ENCODE assay signal across 24 mouse cellular contexts in the genomic region with DNA sequence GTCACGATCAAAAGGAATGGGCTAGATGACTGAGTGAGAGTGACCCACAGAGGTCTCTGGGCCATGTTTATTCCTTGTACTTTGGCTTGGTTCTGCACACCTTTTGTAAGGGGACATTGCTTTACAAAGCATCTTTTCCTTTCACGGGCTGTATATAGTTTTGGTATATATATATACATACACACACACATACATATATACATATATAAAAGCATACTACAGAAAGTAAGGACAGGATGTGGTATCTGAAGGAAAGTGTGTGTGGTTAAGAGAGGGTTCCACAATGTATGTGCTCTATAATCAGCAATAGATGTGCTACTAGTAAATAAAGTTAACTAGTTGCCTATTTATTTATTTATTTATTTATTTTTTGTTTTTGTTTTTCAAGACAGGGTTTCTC. TPM values are rescaled to one million over a fixed set of nuclear protein-coding genes. Genes with fewer than 3 reads are reported as not detected.
DNase-seq lines count a peak whose midpoint lies in the region; ATAC-seq lines count a peak whose summit lies in the region.
"Had no signal": no experiment of that assay in that cellular context is flagged by ENCODE, and none has a peak within 500 bp of the region (broad histone marks: within the 10 kb centered on the region; RNA-seq: fewer than 3 reads in every experiment).

No protein-coding gene starts in this region.

- no peaks in the 10 kb centered on the region for H3K27me3 ChIP-seq in liver, embryonic 13.5 days
- H3K27me3 ChIP-seq in liver, embryonic 11.5 days (replicated peaks; ENCODE audit: control insufficient read depth, insufficient read depth, low read length): no peaks in the 10 kb centered on the region
- no peaks in the 10 kb centered on the region for H3K27me3 ChIP-seq in splenic B cell, adult 2 months (ENCODE audit: control insufficient read depth, insufficient read depth, low read length, poor library complexity, severe bottlenecking)
- no peaks in the 10 kb centered on the region for H3K27me3 ChIP-seq in kidney, embryonic 16.5 days (ENCODE audit: insufficient read depth, low read length)
- H3K27me3 ChIP-seq: embryonic facial prominence, embryonic 13.5 days; forebrain, embryonic 12.5 days; forebrain, embryonic 15.5 days; hindbrain, embryonic 12.5 days; hindbrain, embryonic 15.5 days had no signal

- H3K4me1 ChIP-seq in liver, embryonic 13.5 days (replicated peaks): peaks cover 78% of the 10 kb centered on the region
- peaks cover 18% of the 10 kb centered on the region for H3K4me1 ChIP-seq in liver, embryonic 11.5 days (replicated peaks; ENCODE audit: control insufficient read depth, insufficient read depth, low read length)
- no peaks in the 10 kb centered on the region for H3K4me1 ChIP-seq in kidney, embryonic 16.5 days (ENCODE audit: insufficient read depth, low read length)
- H3K4me1 ChIP-seq: forebrain, embryonic 12.5 days; forebrain, embryonic 15.5 days; hindbrain, embryonic 12.5 days; hindbrain, embryonic 15.5 days had no signal

- no peak for DNase-seq in liver, embryonic 13.5 days
- no peak for DNase-seq in liver, embryonic 11.5 days (ENCODE audit: low spot score)
- peak; percentile 51 for DNase-seq in thymus, postnatal 0 days (ENCODE audit: low spot score)
- no peak for DNase-seq in thymus, postnatal 25 days
- peak; percentile 59 for DNase-seq in induced T-regulatory cell, adult 2 months (ENCODE audit: low read depth)
- peak; percentile 20 for DNase-seq in splenic B cell, adult 2 months (ENCODE audit: low read depth, low spot score)
- DNase-seq in lung, postnatal 36 days: no peak
- DNase-seq: adrenal gland, postnatal 10 days; adrenal gland, postnatal 36 days; cerebellum, adult 18-20 months; cerebellum, adult 9-10 months; cerebellum, postnatal 14 days; embryo, embryonic 11 days; gastrocnemius, postnatal 25 days; heart, adult 2 months had no signal

- no peak overlapping the region for H3K4me3 ChIP-seq in liver, embryonic 13.5 days (replicated peaks)
- no peak overlapping the region for H3K4me3 ChIP-seq in liver, embryonic 11.5 days (ENCODE audit: low read depth, low read length)
- H3K4me3 ChIP-seq in kidney, embryonic 16.5 days (ENCODE audit: low read length): no peak overlapping the region
- H3K4me3 ChIP-seq: embryonic facial prominence, embryonic 10.5 days; embryonic facial prominence, embryonic 13.5 days; erythroblast, embryonic 14.5 days; forebrain, embryonic 12.5 days; forebrain, embryonic 15.5 days; heart, adult 2 months; hindbrain, embryonic 12.5 days; hindbrain, embryonic 15.5 days had no signal

- WGBS in liver, embryonic 13.5 days (ENCODE audit: insufficient replicate concordance): 86% methylated on average over 2 of the region's 2 CpGs
- 89% methylated on average over 2 of the region's 2 CpGs for WGBS in liver, embryonic 11.5 days
- 88% methylated on average over 2 of the region's 2 CpGs for WGBS in kidney, embryonic 16.5 days

- H3K9me3 ChIP-seq in liver, embryonic 13.5 days (replicated peaks): no peaks in the 10 kb centered on the region
- H3K9me3 ChIP-seq in liver, embryonic 11.5 days (ENCODE audit: control insufficient read depth, low read length): no peaks in the 10 kb centered on the region
- no peaks in the 10 kb centered on the region for H3K9me3 ChIP-seq in kidney, embryonic 16.5 days (ENCODE audit: low read length)
- H3K9me3 ChIP-seq: embryonic facial prominence, embryonic 10.5 days; embryonic facial prominence, embryonic 13.5 days; forebrain, embryonic 12.5 days; forebrain, embryonic 15.5 days; hindbrain, embryonic 12.5 days; hindbrain, embryonic 15.5 days had no signal

- peak overlapping the region; percentile 51 for H3K27ac ChIP-seq in liver, embryonic 13.5 days
- no peak overlapping the region for H3K27ac ChIP-seq in liver, embryonic 11.5 days (ENCODE audit: low read depth, low read length)
- H3K27ac ChIP-seq in kidney, embryonic 16.5 days (ENCODE audit: low read length): no peak overlapping the region
- H3K27ac ChIP-seq: embryonic facial prominence, embryonic 10.5 days; embryonic facial prominence, embryonic 13.5 days; forebrain, embryonic 12.5 days; forebrain, embryonic 15.5 days; heart, adult 2 months; hindbrain, embryonic 12.5 days; hindbrain, embryonic 15.5 days had no signal

- ATAC-seq in liver, embryonic 13.5 days (ENCODE audit: low read depth): no peak
- no peak for ATAC-seq in liver, embryonic 11.5 days (replicated peaks; ENCODE audit: low FRiP score)
- ATAC-seq in kidney, embryonic 16.5 days (ENCODE audit: low FRiP score, low TSS enrichment): no peak
- ATAC-seq: forebrain, embryonic 15.5 days had no signal

- peaks cover 28% of the 10 kb centered on the region for H3K36me3 ChIP-seq in liver, embryonic 13.5 days
- no peaks in the 10 kb centered on the region for H3K36me3 ChIP-seq in liver, embryonic 11.5 days (ENCODE audit: control insufficient read depth, insufficient read depth, low read length)
- H3K36me3 ChIP-seq in splenic B cell, adult 2 months (ENCODE audit: control insufficient read depth, insufficient read depth, low read length, poor library complexity, severe bottlenecking): peaks cover 9% of the 10 kb centered on the region
- H3K36me3 ChIP-seq in kidney, embryonic 16.5 days (ENCODE audit: insufficient read depth, low read length): no peaks in the 10 kb centered on the region
- H3K36me3 ChIP-seq: embryonic facial prominence, embryonic 10.5 days; embryonic facial prominence, embryonic 13.5 days; forebrain, embryonic 12.5 days; forebrain, embryonic 15.5 days; hindbrain, embryonic 12.5 days had no signal

- H3K9ac ChIP-seq in liver, embryonic 13.5 days: no peak overlapping the region
- no peak overlapping the region for H3K9ac ChIP-seq in liver, embryonic 11.5 days (ENCODE audit: low read depth, low read length)
- no peak overlapping the region for H3K9ac ChIP-seq in kidney, embryonic 16.5 days (replicated peaks; ENCODE audit: low read length)
- H3K9ac ChIP-seq: embryonic facial prominence, embryonic 13.5 days; forebrain, embryonic 12.5 days; forebrain, embryonic 15.5 days; hindbrain, embryonic 12.5 days; hindbrain, embryonic 15.5 days had no signal

- no peak overlapping the region for H3K4me2 ChIP-seq in liver, embryonic 13.5 days
- H3K4me2 ChIP-seq in liver, embryonic 11.5 days: no peak overlapping the region
- no peak overlapping the region for H3K4me2 ChIP-seq in kidney, embryonic 16.5 days (replicated peaks; ENCODE audit: low read depth, low read length)
- H3K4me2 ChIP-seq: embryonic facial prominence, embryonic 13.5 days; forebrain, embryonic 12.5 days; forebrain, embryonic 15.5 days; heart, embryonic 11.5 days; hindbrain, embryonic 12.5 days; hindbrain, embryonic 15.5 days had no signal

RNA-seq across cellular contexts. Expression of a gene that starts 20.6 kb away (rescaled TPM):
- polyA plus RNA-seq in liver, embryonic 13.5 days (2015; fragmentation: Nextera tagmentation; extraction: Ambion mirVana): 24.1 and 27.0 TPM in 2 replicates
- polyA plus RNA-seq in liver, embryonic 11.5 days (2014; fragmentation: Nextera tagmentation; extraction: Ambion mirVana): 19.1 and 22.6 TPM in 2 replicates
- polyA plus RNA-seq in thymus, postnatal 0 days (2015; fragmentation: Nextera tagmentation; extraction: Ambion mirVana): 6.6 and 8.9 TPM in 2 replicates
- polyA plus RNA-seq in kidney, embryonic 16.5 days (2015; fragmentation: Nextera tagmentation; extraction: Ambion mirVana): 5.0 and 5.2 TPM in 2 replicates

Comparison
In these comparisons a context has a peak if more than half of its experiments do, and no peak if none do; other contexts are left out.
1. DNase-seq: peak in thymus, postnatal 0 days (single experiment), induced T-regulatory cell, adult 2 months (single experiment) and splenic B cell, adult 2 months (single experiment); none in liver, embryonic 13.5 days (single experiment), liver, embryonic 11.5 days (single experiment), thymus, postnatal 25 days (single experiment) and lung, postnatal 36 days (single experiment).